In genomic region chr1:190143593-190143992, GRCm38 (mm10) we compare ENCODE assay signal across 25 mouse cellular contexts. TPM values are rescaled to one million over a fixed set of nuclear protein-coding genes. Genes with fewer than 3 reads are reported as not detected.
A peak's percentile ranks its signal among the peaks of the same experiment; 100 is the strongest.
DNase-seq lines count a peak whose midpoint lies in the region; ATAC-seq and TF ChIP-seq lines count a peak whose summit lies in the region.
"Had no signal": no experiment of that assay in that cellular context is flagged by ENCODE, and none has a peak within 500 bp of the region (broad histone marks: within the 10 kb centered on the region; RNA-seq: fewer than 3 reads in every experiment).

No protein-coding gene starts in this region.

- H3K9me3 ChIP-seq in heart, embryonic 13.5 days, result no peaks in the 10 kb centered on the region
- H3K9me3 ChIP-seq in heart, postnatal 0 days (replicated peaks; ENCODE audit: control insufficient read depth, low read length), result no peaks in the 10 kb centered on the region
- H3K9me3 ChIP-seq: embryonic facial prominence, embryonic 15.5 days; forebrain, embryonic 15.5 days; hindbrain, embryonic 13.5 days had no signal

- no peak for TF ChIP-seq EP300 in heart, adult 2 months (IDR thresholded peaks at IDR 0.05; ENCODE audit: insufficient read depth, low read depth, low read length)
- TF ChIP-seq EP300 in heart, postnatal 0 days (IDR thresholded peaks at IDR 0.05; ENCODE audit: low read depth), result no peak

- no peak for TF ChIP-seq POLR2A in heart, adult 2 months (IDR thresholded peaks at IDR 0.05; ENCODE audit: insufficient read depth, low read depth, low read length)

- WGBS in heart, adult 2 months, result 41% methylated on average over 9 of the region's 9 CpGs
- WGBS in heart, embryonic 13.5 days, result 24% methylated on average over 9 of the region's 9 CpGs
- 23% methylated on average over 9 of the region's 9 CpGs for WGBS in heart, postnatal 0 days

- H3K4me3 ChIP-seq in heart, adult 2 months, result no peak overlapping the region
- no peak overlapping the region for H3K4me3 ChIP-seq in heart, embryonic 13.5 days
- no peak overlapping the region for H3K4me3 ChIP-seq in heart, postnatal 0 days (ENCODE audit: low read depth, low read length)
- H3K4me3 ChIP-seq: embryonic facial prominence, embryonic 15.5 days; erythroblast, embryonic 14.5 days; forebrain, embryonic 15.5 days; hindbrain, embryonic 13.5 days had no signal

- H3K9ac ChIP-seq in heart, adult 2 months (ENCODE audit: low read depth, low read length), result peak overlapping the region; percentile 26; the same call in 1 of the 2 replicates
- no peak overlapping the region for H3K9ac ChIP-seq in heart, embryonic 13.5 days
- no peak overlapping the region for H3K9ac ChIP-seq in heart, postnatal 0 days (replicated peaks; ENCODE audit: low read depth, low read length)
- H3K9ac ChIP-seq: embryonic facial prominence, embryonic 15.5 days; forebrain, embryonic 15.5 days; hindbrain, embryonic 13.5 days had no signal

- H3K36me3 ChIP-seq in heart, adult 2 months (ENCODE audit: control insufficient read depth, insufficient read depth, low read length), result peaks cover 5% of the 10 kb centered on the region; the same call in 1 of the 2 replicates
- peaks cover 66% of the 10 kb centered on the region for H3K36me3 ChIP-seq in heart, embryonic 13.5 days
- H3K36me3 ChIP-seq in heart, postnatal 0 days (replicated peaks; ENCODE audit: control insufficient read depth, insufficient read depth, low read length), result peaks cover 19% of the 10 kb centered on the region
- H3K36me3 ChIP-seq: embryonic facial prominence, embryonic 15.5 days; forebrain, embryonic 15.5 days; G1E; hindbrain, embryonic 13.5 days had no signal

- intact Hi-C loops in heart, adult 2 months (cut with DNase I), result no loop called here

- DNase-seq in heart, adult 11 months, result peak; percentile 88
- no peak for DNase-seq in heart, adult 8-10 months (ENCODE audit: low spot score)
- DNase-seq in heart, adult 2 months, result peak; percentile 43 to 49
- DNase-seq in heart, postnatal 0 days (ENCODE audit: low spot score), result peak; percentile 63
- DNase-seq in gastrocnemius, postnatal 4 days (ENCODE audit: low spot score in 2 of 2), result no peak
- DNase-seq in kidney, adult 8-10 months, result no peak
- no peak for DNase-seq in thymus, postnatal 10 days (ENCODE audit: low spot score in 2 of 2)
- DNase-seq: adrenal gland, adult 8-10 months; adrenal gland, postnatal 36 days; B cell, adult 2 months; cerebellum, adult 11 months; cerebellum, adult 8-10 months; embryo, embryonic 11 days; gastrocnemius, postnatal 10 days; kidney, adult 2 months had no signal

- ATAC-seq in heart, embryonic 13.5 days (ENCODE audit: extremely low read depth, insufficient number of reproducible peaks, low FRiP score, low TSS enrichment), result no peak
- peak; percentile 72 for ATAC-seq in heart, postnatal 0 days (ENCODE audit: insufficient read depth, low read depth)
- ATAC-seq: CD4-positive, CD25-positive, alpha-beta regulatory T cell, adult 4 months; forebrain, embryonic 15.5 days; hindbrain, postnatal 0 days had no signal

- no peaks in the 10 kb centered on the region for H3K27me3 ChIP-seq in heart, adult 2 months (ENCODE audit: control insufficient read depth, insufficient read depth, low read length)
- no peaks in the 10 kb centered on the region for H3K27me3 ChIP-seq in heart, embryonic 13.5 days (replicated peaks)
- no peaks in the 10 kb centered on the region for H3K27me3 ChIP-seq in heart, postnatal 0 days (ENCODE audit: control insufficient read depth, insufficient read depth, low read length)
- H3K27me3 ChIP-seq: embryonic facial prominence, embryonic 15.5 days had no signal

- peaks cover 1% of the 10 kb centered on the region; the same call in 1 of the 2 replicates for H3K4me1 ChIP-seq in heart, adult 2 months (ENCODE audit: control insufficient read depth, insufficient read depth, low read length)
- peaks cover 73% of the 10 kb centered on the region for H3K4me1 ChIP-seq in heart, embryonic 13.5 days
- peaks cover 18% of the 10 kb centered on the region; the same call in 1 of the 2 replicates for H3K4me1 ChIP-seq in heart, postnatal 0 days (ENCODE audit: control insufficient read depth, insufficient read depth)
- H3K4me1 ChIP-seq: embryonic facial prominence, embryonic 15.5 days had no signal

- no peaks in the 10 kb centered on the region; the same call in 1 of the 2 replicates for H3K79me2 ChIP-seq in heart, adult 2 months (replicated peaks; ENCODE audit: control insufficient read depth, insufficient read depth, low read length)

- TF ChIP-seq CTCF in heart, adult 2 months (IDR thresholded peaks at IDR 0.05), result no peak
- no peak for TF ChIP-seq CTCF in heart, postnatal 0 days (IDR thresholded peaks at IDR 0.05; ENCODE audit: low read depth)

- peak overlapping the region; percentile 31 for H3K4me2 ChIP-seq in heart, embryonic 13.5 days
- H3K4me2 ChIP-seq in heart, postnatal 0 days (ENCODE audit: low read depth, low read length), result no peak overlapping the region
- H3K4me2 ChIP-seq: embryonic facial prominence, embryonic 15.5 days; forebrain, embryonic 15.5 days; hindbrain, embryonic 13.5 days had no signal

- H3K27ac ChIP-seq in heart, adult 2 months, result peak overlapping the region; percentile 75
- H3K27ac ChIP-seq in heart, embryonic 13.5 days (replicated peaks), result peak overlapping the region; percentile 93
- peak overlapping the region; percentile 83 for H3K27ac ChIP-seq in heart, postnatal 0 days (ENCODE audit: low read depth)
- H3K27ac ChIP-seq: embryonic facial prominence, embryonic 15.5 days; forebrain, embryonic 15.5 days; hindbrain, embryonic 13.5 days; hindbrain, postnatal 0 days had no signal

RNA-seq across cellular contexts. Expression of gene Prox1, which starts 26.9 kb away (rescaled TPM):
- total RNA-seq in heart, adult 8-10 months (2022), result 10 to 100 TPM; 42.2 to 58.7 (median 51.7) TPM
- 10 to 100 TPM; 46.2 to 57.3 TPM for total RNA-seq in heart, adult 2 months (2021)
- 12.1 and 21.7 TPM in 2 replicates for polyA plus RNA-seq in heart, adult 2 months (2012; rRNA removed)
- 16.0 and 17.5 TPM in 2 replicates for polyA plus RNA-seq in heart, embryonic 13.5 days (2015; fragmentation: Nextera tagmentation; extraction: Ambion mirVana)
- 23.1 and 31.5 TPM in 2 replicates for total RNA-seq in heart, postnatal 0 days (2014; rRNA removed; ENCODE audit: low replicate concordance)
- polyA plus RNA-seq in heart, postnatal 0 days (2015; fragmentation: Nextera tagmentation; extraction: Ambion mirVana), result 17.3 and 17.8 TPM in 2 replicates
- total RNA-seq in gastrocnemius, postnatal 4 days (2021), result 10 to 100 TPM; 12.2 to 14.9 TPM
- total RNA-seq: common myeloid progenitor, adult 5-6 weeks; hematopoietic stem cell, adult 5-6 weeks had no signal
- polyA plus RNA-seq: G1E had no signal

Comparison
In these comparisons a context has a peak if more than half of its experiments do, and no peak if none do; other contexts are left out.
1. DNase-seq: peak in heart, adult 11 months (single experiment), heart, adult 2 months (2 of 2) and heart, postnatal 0 days (single experiment); none in heart, adult 8-10 months (single experiment), gastrocnemius, postnatal 4 days (0 of 2), kidney, adult 8-10 months (0 of 2) and thymus, postnatal 10 days (0 of 2).
2. Peak in every context shown above with its lines, with median percentiles within 50 percentile points of each other: H3K27ac ChIP-seq.